Mouse (Mus musculus): ENCODE measurements at regions not wholly inside any gene's neighbourhood (a gene's known extent, or its start where the extent isn't known, plus 50 kb on each side); places are given as distances from the start of the nearest gene placed in this dataset.
"Not testable (repeated sequence)": the region's sequence is repeated elsewhere in the genome, so short reads cannot be mapped to it uniquely, and the experiment has no call there.

- no peak for DNase-seq
Measured at GRCm38 (mm10) chrX:70606349-70606748, 129.4 kb upstream of the Tmem185a start.

- peak; percentile 33 to 51 for DNase-seq
Measured at GRCm38 (mm10) chrX:70582344-70582743, 105.4 kb upstream of the Tmem185a start.

GRCm38 (mm10) chrX:70580171-70580570 is 103.2 kb upstream of the Tmem185a start:
- DNase-seq, result no peak

DNA sequence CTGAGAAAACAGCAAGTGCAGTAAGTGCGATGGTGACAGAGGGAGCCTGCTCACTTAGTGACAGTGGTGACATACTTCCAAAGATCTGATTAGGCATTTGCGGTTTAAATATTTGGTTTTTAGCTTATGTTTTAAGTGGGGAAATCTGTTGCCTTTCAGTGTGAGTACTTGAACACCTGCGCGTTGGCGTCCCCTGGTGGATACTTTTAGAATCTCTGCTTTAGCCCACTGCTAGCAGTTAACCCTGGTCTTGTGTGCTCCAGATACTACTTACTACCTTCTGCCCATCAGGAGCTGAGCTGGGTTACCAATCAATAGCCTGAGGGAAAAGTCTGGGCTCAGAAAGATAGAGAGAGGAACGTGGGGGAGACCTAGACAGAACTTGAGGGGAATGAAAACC is 97.3 kb upstream of the Tmem185a start:
- DNase-seq, result not testable (repeated sequence)

GRCm38 (mm10) chrX:70570586-70570985 is 93.6 kb upstream of the Tmem185a start:
- not testable (repeated sequence) for DNase-seq

GRCm38 (mm10) chrX:70569339-70569979 is 92.5 kb upstream of the Tmem185a start:
- DNase-seq, result peak in 1 of 2 experiments; percentile 1

Measured in cerebellum, adult 18-20 months (tissue).